Mouse (Mus musculus): ENCODE measurements around the gene Rps6kc1. TPM values are rescaled to one million over a fixed set of nuclear protein-coding genes. Genes with fewer than 3 reads are reported as not detected.
A peak's percentile ranks its signal among the peaks of the same experiment; 100 is the strongest.
"Not testable (repeated sequence)": the region's sequence is repeated elsewhere in the genome, so short reads cannot be mapped to it uniquely, and the experiment has no call there.

Gene Rps6kc1
- polyA plus RNA-seq, 1 experiment from 2014 or later: 21.1 TPM

- ATAC-seq (ENCODE audit: insufficient number of reproducible peaks, insufficient read depth, low FRiP score, low TSS enrichment): peak; percentile 96
- H3K4me3 ChIP-seq: peak overlapping the region; percentile 70
- peak overlapping the region; percentile 85 for H3K9ac ChIP-seq
- no peaks in the 10 kb centered on the region for H3K27me3 ChIP-seq
- no peaks in the 10 kb centered on the region for H3K9me3 ChIP-seq
- H3K4me2 ChIP-seq (replicated peaks): peak overlapping the region; percentile 72
- WGBS: under 1% methylated on average over 41 of the region's 79 CpGs
- peak overlapping the region; percentile 99 for H3K27ac ChIP-seq
- H3K4me1 ChIP-seq: peaks cover 14% of the 10 kb centered on the region; the same call in 1 of the 2 replicates
- H3K36me3 ChIP-seq: 0 out of 2 replicates have a peak, but pooled peaks cover 4% of the 10 kb centered on the region
Observed at GRCm38 (mm10) chr1:190928370-190929009, 16.9 kb upstream of the Rps6kc1 start.

GRCm38 (mm10) chr1:190927751-190928369 is 16.3 kb upstream of the Rps6kc1 start:
- peak overlapping the region; percentile 99 for H3K27ac ChIP-seq
- H3K4me1 ChIP-seq: peaks cover 14% of the 10 kb centered on the region; the same call in 1 of the 2 replicates
- 0 out of 2 replicates have a peak, but pooled peaks cover 2% of the 10 kb centered on the region for H3K36me3 ChIP-seq
- H3K9me3 ChIP-seq: no peaks in the 10 kb centered on the region
- peak overlapping the region; percentile 72 for H3K4me2 ChIP-seq (replicated peaks)
- peak; percentile 18; the same call in 1 of the 2 replicates for ATAC-seq (ENCODE audit: insufficient number of reproducible peaks, insufficient read depth, low FRiP score, low TSS enrichment)
- H3K4me3 ChIP-seq: peak overlapping the region; percentile 70
- no peaks in the 10 kb centered on the region for H3K27me3 ChIP-seq
- H3K9ac ChIP-seq: peak overlapping the region; percentile 85
- 26% methylated on average over 16 of the region's 16 CpGs for WGBS

- 91% methylated on average over 3 of the region's 3 CpGs for WGBS
- Histone ChIP-seq H3K9me3 (no peaks in the 10 kb centered on the region), H3K4me1 (peaks cover 14% of the 10 kb centered on the region; the same call in 1 of the 2 replicates), H3K36me3 (no peaks in the 10 kb centered on the region), H3K9ac (no peak overlapping the region), H3K27me3 (no peaks in the 10 kb centered on the region), H3K4me2 (replicated peaks) (peak overlapping the region; percentile 72), H3K27ac (no peak overlapping the region), H3K4me3 (no peak overlapping the region)
- ATAC-seq (ENCODE audit: insufficient number of reproducible peaks, insufficient read depth, low FRiP score, low TSS enrichment): no peak
Observed at GRCm38 (mm10) chr1:190927311-190927710, 15.7 kb upstream of the Rps6kc1 start.

- H3K4me2 ChIP-seq (replicated peaks); H3K27ac ChIP-seq; ATAC-seq (ENCODE audit: insufficient number of reproducible peaks, insufficient read depth, low FRiP score, low TSS enrichment); H3K9ac ChIP-seq; H3K4me1 ChIP-seq; H3K4me3 ChIP-seq; H3K9me3 ChIP-seq; H3K36me3 ChIP-seq; H3K27me3 ChIP-seq: not testable (repeated sequence)
- 75% methylated on average over 3 of the region's 3 CpGs for whole genome bisulfite sequencing
Observed at GRCm38 (mm10) chr1:190924812-190925211, 13.2 kb upstream of the Rps6kc1 start, which contains the start of gene Angel2. TSS of gene Angel2 (plus strand) at chr1:190925112.

DNA sequence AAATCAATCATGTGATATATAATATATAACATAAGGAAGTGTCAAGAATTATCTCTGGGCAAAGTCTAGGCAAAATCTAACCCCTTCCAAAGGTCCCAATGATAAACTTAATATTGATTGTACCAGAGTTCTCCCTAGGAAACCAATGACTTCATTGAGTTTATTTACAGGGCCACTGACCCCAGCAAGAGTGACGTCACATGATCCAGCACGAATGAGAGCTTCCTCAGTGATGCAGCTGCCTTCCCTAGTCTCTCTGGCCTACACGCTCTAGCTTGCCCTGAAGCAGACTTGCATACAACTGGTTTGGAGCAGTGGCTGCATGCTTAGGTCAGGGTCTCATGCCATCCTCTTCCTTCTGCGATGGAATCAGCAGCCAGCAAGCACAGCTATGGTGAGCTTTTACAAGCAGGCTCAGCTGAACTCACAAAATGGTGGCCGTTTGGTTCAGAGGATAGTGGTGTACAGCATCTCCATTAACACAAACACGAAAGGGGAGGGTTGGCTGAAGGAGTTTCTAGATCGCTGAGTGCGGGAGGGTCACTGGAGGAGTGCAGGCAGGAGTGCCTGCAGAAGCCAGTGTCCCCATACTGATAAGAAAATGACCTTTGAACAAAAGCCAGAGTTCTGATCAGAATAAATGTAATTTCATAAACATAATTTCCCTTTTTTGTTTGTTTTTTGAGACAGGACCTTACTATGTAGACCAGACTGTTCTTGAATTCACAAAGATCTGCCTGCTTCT is 8.3 kb upstream of the Rps6kc1 start:
- Histone ChIP-seq H3K9ac (no peak overlapping the region), H3K27me3 (no peaks in the 10 kb centered on the region), H3K4me2 (replicated peaks) (no peak overlapping the region), H3K27ac (no peak overlapping the region), H3K4me1 (no peaks in the 10 kb centered on the region), H3K9me3 (no peaks in the 10 kb centered on the region), H3K4me3 (no peak overlapping the region), H3K36me3 (no peaks in the 10 kb centered on the region)
- WGBS: 63% methylated on average over 8 of the region's 8 CpGs
- ATAC-seq (ENCODE audit: insufficient number of reproducible peaks, insufficient read depth, low FRiP score, low TSS enrichment): no peak

DNA sequence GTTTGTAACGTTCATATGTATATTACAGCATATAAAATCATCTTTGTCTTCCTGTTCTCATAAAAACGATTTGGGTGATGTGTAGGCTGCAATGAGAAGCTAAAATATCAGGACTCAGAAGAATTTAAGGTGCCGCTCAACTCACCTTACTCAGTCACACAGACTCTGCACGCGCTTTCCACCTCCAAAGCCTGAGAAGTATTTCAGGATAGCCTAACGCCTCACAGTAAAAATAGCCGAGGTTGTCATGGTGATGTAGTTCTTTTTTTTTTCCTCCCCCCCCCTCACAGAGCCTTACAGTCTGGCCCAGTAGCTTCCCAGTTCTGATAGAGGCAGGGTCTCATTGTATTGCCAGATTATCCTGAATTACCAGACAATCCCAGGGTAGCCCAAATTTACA is 7.4 kb upstream of the Rps6kc1 start:
- no peaks in the 10 kb centered on the region for H3K4me1 ChIP-seq
- no peak overlapping the region for H3K4me2 ChIP-seq (replicated peaks)
- no peak overlapping the region for H3K27ac ChIP-seq
- H3K9ac ChIP-seq: no peak overlapping the region
- H3K9me3 ChIP-seq: no peaks in the 10 kb centered on the region
- H3K36me3 ChIP-seq: no peaks in the 10 kb centered on the region
- H3K4me3 ChIP-seq: no peak overlapping the region
- 63% methylated on average over 7 of the region's 7 CpGs for WGBS
- ATAC-seq (ENCODE audit: insufficient number of reproducible peaks, insufficient read depth, low FRiP score, low TSS enrichment): no peak
- H3K27me3 ChIP-seq: no peaks in the 10 kb centered on the region

DNA sequence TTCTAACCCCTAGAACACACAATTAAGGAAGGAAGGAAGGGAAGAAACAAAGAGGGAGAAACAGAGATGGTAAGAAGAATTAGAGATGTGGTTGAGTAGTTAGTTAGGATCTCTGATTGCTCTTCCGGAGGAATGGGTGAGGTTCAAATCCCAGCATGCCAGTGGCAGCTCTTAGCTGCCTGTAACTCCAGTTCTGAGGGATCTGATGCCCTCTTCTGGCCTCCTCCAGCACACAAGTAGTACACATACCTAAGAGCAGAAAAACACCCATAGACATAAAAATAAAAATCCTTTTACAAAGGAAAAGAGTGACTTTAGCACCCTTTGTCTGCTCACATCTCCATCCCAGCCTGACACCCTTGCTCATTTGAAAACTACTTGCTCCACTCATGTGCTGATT is 1.1 kb upstream of the Rps6kc1 start:
- Histone ChIP-seq H3K4me2 (replicated peaks) (no peak overlapping the region), H3K36me3 (no peaks in the 10 kb centered on the region), H3K27me3 (no peaks in the 10 kb centered on the region), H3K27ac (no peak overlapping the region), H3K9ac (no peak overlapping the region), H3K4me3 (no peak overlapping the region), H3K4me1 (peaks cover 12% of the 10 kb centered on the region; the same call in 1 of the 2 replicates), H3K9me3 (no peaks in the 10 kb centered on the region)
- ATAC-seq (ENCODE audit: insufficient number of reproducible peaks, insufficient read depth, low FRiP score, low TSS enrichment): no peak
- 43% methylated on average over 1 of the region's 1 CpGs for WGBS

DNA sequence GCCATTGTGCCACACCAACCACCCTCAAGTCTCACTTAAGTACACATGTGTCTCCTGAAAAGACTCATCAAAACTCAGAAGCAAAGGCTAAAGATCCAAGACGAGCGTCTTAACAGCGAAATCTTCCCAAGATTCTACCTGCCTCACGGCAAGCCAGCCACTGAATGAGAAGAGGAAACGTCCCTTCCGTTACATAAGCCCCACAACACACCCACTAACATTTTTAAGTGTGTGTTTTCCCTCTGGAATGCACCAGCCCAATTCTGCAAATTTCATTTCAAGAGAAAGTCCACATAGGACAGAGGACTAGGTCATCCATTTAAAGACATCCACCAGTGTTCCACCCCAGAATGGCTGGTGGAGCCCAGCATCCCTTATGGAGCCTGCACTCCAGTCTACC is 734 bp downstream of the Rps6kc1 start:
- Histone ChIP-seq H3K9ac (peak overlapping the region; percentile 72), H3K27me3 (no peaks in the 10 kb centered on the region), H3K4me1 (peaks cover 12% of the 10 kb centered on the region; the same call in 1 of the 2 replicates), H3K9me3 (no peaks in the 10 kb centered on the region), H3K36me3 (no peaks in the 10 kb centered on the region), H3K4me3 (peak overlapping the region; percentile 81), H3K4me2 (replicated peaks) (peak overlapping the region; percentile 81), H3K27ac (no peak overlapping the region)
- 85% methylated on average over 6 of the region's 6 CpGs for WGBS
- 0 out of 2 replicates have a peak, but pooled peaks have one; percentile 35 for ATAC-seq (ENCODE audit: insufficient number of reproducible peaks, insufficient read depth, low FRiP score, low TSS enrichment)

DNA sequence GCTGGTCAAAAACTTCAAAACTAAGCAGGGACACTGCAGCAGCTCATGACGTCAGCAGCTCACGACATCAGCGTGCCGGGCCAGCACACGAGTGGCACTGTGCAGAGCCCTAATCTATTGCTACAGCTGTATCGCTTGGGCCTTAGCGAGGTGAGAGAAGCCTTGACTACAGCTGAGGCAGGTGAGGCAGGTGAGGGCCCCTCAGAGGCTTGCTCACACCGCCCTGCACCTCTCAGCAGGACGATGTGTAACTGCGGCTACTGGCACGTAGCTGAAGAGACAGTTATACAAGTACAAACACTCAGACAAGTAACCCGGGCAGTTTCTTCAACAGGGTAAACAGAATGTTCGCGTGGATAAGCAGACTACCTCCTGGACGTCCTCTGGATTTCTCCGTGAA is 6.9 kb downstream of the Rps6kc1 start:
- Histone ChIP-seq H3K9ac (no peak overlapping the region), H3K36me3 (peaks cover 15% of the 10 kb centered on the region; the same call in 1 of the 2 replicates), H3K4me3 (no peak overlapping the region), H3K9me3 (no peaks in the 10 kb centered on the region), H3K4me1 (no peaks in the 10 kb centered on the region), H3K27me3 (no peaks in the 10 kb centered on the region), H3K4me2 (replicated peaks) (no peak overlapping the region), H3K27ac (no peak overlapping the region)
- no peak for ATAC-seq (ENCODE audit: insufficient number of reproducible peaks, insufficient read depth, low FRiP score, low TSS enrichment)
- WGBS: 91% methylated on average over 16 of the region's 16 CpGs

GRCm38 (mm10) chr1:190904136-190904535 is 7.4 kb downstream of the Rps6kc1 start:
- H3K27ac ChIP-seq: no peak overlapping the region
- H3K4me3 ChIP-seq: no peak overlapping the region
- H3K36me3 ChIP-seq: peaks cover 15% of the 10 kb centered on the region; the same call in 1 of the 2 replicates
- WGBS: 94% methylated on average over 3 of the region's 3 CpGs
- H3K4me2 ChIP-seq (replicated peaks): no peak overlapping the region
- H3K27me3 ChIP-seq: no peaks in the 10 kb centered on the region
- H3K9me3 ChIP-seq: no peaks in the 10 kb centered on the region
- no peak for ATAC-seq (ENCODE audit: insufficient number of reproducible peaks, insufficient read depth, low FRiP score, low TSS enrichment)
- no peaks in the 10 kb centered on the region for H3K4me1 ChIP-seq
- H3K9ac ChIP-seq: no peak overlapping the region

DNA sequence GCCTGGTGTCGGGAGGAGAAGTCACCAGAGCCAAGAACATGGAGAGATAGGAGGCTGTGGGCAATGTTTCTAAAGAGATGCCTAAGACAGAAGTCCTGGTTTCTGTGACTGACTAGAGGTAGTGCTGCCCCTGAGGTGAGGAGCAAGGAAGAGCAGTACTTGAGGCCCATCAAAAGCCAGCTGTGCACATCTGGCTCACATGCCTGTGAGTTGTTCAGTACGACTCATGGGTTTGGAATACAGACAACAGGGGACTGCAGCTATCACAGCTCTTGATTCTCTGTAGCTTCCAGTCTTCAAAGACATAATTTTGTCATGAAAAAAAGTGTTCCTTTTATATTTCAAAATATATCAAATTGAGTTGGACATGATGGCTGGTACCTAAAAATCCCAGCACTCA is 10.5 kb downstream of the Rps6kc1 start:
- no peak for ATAC-seq (ENCODE audit: insufficient number of reproducible peaks, insufficient read depth, low FRiP score, low TSS enrichment)
- Histone ChIP-seq H3K36me3 (peaks cover 33% of the 10 kb centered on the region), H3K9me3 (no peaks in the 10 kb centered on the region), H3K4me1 (no peaks in the 10 kb centered on the region), H3K4me3 (no peak overlapping the region), H3K27me3 (no peaks in the 10 kb centered on the region), H3K27ac (no peak overlapping the region), H3K4me2 (replicated peaks) (no peak overlapping the region), H3K9ac (no peak overlapping the region)
- WGBS: 76% methylated on average over 2 of the region's 2 CpGs
